Mouse (Mus musculus) neural tube, embryonic 12.5 days (tissue): ENCODE measurements around the gene Hlx. TPM values are rescaled to one million over a fixed set of nuclear protein-coding genes. Genes with fewer than 3 reads are reported as not detected.

Source experiments
- ATAC-seq: fragments of 200-750 bp; cut with Nextera tagmentation; 2 replicates; pipeline ENCODE4 v1.8.0; 2017; ENCODE audit warnings: low read depth, mild to moderate bottlenecking, moderate TSS enrichment, moderate library complexity; ENCODE audit not compliant: low FRiP score
- H3K27ac ChIP-seq: fragments of 300-500 bp; sonication (generic); 2 replicates; pipeline ENCODE4 v1.5.1; 2016
- H3K27me3 ChIP-seq: fragments of 300-500 bp; sonication (generic); replicated peaks from 2 replicates; pipeline ENCODE4 v1.6.1; 2016; ENCODE audit warnings: mild to moderate bottlenecking
- H3K36me3 ChIP-seq: fragments of 300-500 bp; sonication (generic); 2 replicates; pipeline ENCODE4 v1.6.1; 2016; ENCODE audit warnings: mild to moderate bottlenecking
- H3K4me1 ChIP-seq: fragments of 300-500 bp; sonication (generic); 2 replicates; pipeline ENCODE4 v1.6.1; 2016
- H3K4me2 ChIP-seq: fragments of 300-500 bp; sonication (generic); replicated peaks from 2 replicates; pipeline ENCODE4 v1.6.1; 2016; ENCODE audit warnings: mild to moderate bottlenecking
- H3K4me3 ChIP-seq: fragments of 300-500 bp; sonication (generic); 2 replicates; pipeline ENCODE4 v1.5.1; 2016
- H3K9ac ChIP-seq: fragments of 300-500 bp; sonication (generic); 2 replicates; pipeline ENCODE4 v1.6.1; 2016; ENCODE audit warnings: mild to moderate bottlenecking
- H3K9me3 ChIP-seq: fragments of 300-500 bp; sonication (generic); 2 replicates; pipeline ENCODE4 v1.6.1; 2016; ENCODE audit warnings: mild to moderate bottlenecking
- WGBS: fragments of 180-500 bp; shearing (Covaris S2); methylation state at CpG from one replicate; pipeline ENCODE4 v1.1.7; 2016; 5-methylcytosine and 5-hydroxymethylcytosine counted together
- polyA plus RNA-seq: library from polyadenylated mRNA; unstranded; fragments of >200 nt; fragmentation: Nextera tagmentation; extraction: Ambion mirVana; gene quantifications from 2 replicates; pipeline ENCODE4 v1.2.1, GENCODE M21; 2016

Gene Hlx
- polyA plus RNA-seq, 1 experiment from 2014 or later: 13.0 TPM

GRCm38 (mm10) chr1:184730453-184731013, 1.9 kb downstream of the Hlx start:
- WGBS: 2% methylated on average over 12 of the region's 12 CpGs

GRCm38 (mm10) chr1:184729357-184730140, 2.9 kb downstream of the Hlx start:
- no peak overlapping the region for H3K9ac ChIP-seq
- peaks cover 97% of the 10 kb centered on the region for H3K27me3 ChIP-seq
- no peak for ATAC-seq
- no peak overlapping the region for H3K4me3 ChIP-seq
- no peak overlapping the region for H3K27ac ChIP-seq
- peaks cover 28% of the 10 kb centered on the region for H3K4me1 ChIP-seq
- WGBS: under 1% methylated on average over 19 of the region's 19 CpGs
- no peaks in the 10 kb centered on the region for H3K9me3 ChIP-seq
- H3K36me3 ChIP-seq: no peaks in the 10 kb centered on the region
- H3K4me2 ChIP-seq: peak overlapping the region; percentile 6; the same call in 1 of the 2 replicates

More at GRCm38 (mm10) chr1:184730453-184731013, 1.9 kb downstream of the Hlx start:
- Histone ChIP-seq H3K27me3 (peaks cover 95% of the 10 kb centered on the region), H3K4me2 (peak overlapping the region; percentile 6), H3K9ac (0 out of 2 replicates have a peak overlapping the region, but pooled peaks have one; percentile 26), H3K9me3 (no peaks in the 10 kb centered on the region), H3K4me1 (peaks cover 28% of the 10 kb centered on the region), H3K36me3 (no peaks in the 10 kb centered on the region), H3K27ac (no peak overlapping the region), H3K4me3 (peak overlapping the region; percentile 20)
- ATAC-seq: no peak

GRCm38 (mm10) chr1:184728561-184729115, 3.8 kb downstream of the Hlx start:
- no peak overlapping the region for H3K9ac ChIP-seq
- no peaks in the 10 kb centered on the region for H3K9me3 ChIP-seq
- no peak overlapping the region for H3K27ac ChIP-seq
- H3K4me2 ChIP-seq: peak overlapping the region; percentile 60; the same call in 1 of the 2 replicates
- H3K4me1 ChIP-seq: peaks cover 28% of the 10 kb centered on the region
- H3K4me3 ChIP-seq: no peak overlapping the region
- no peak for ATAC-seq
- peaks cover 97% of the 10 kb centered on the region for H3K27me3 ChIP-seq
- WGBS: 3% methylated on average over 6 of the region's 6 CpGs
- no peaks in the 10 kb centered on the region for H3K36me3 ChIP-seq

- H3K27ac ChIP-seq: no peak overlapping the region
- peak overlapping the region; percentile 60 for H3K4me2 ChIP-seq
- 2% methylated on average over 49 of the region's 49 CpGs for WGBS
- H3K9me3 ChIP-seq: no peaks in the 10 kb centered on the region
- ATAC-seq: no peak
- H3K9ac ChIP-seq: peak overlapping the region; percentile 46
- peaks cover 21% of the 10 kb centered on the region for H3K4me1 ChIP-seq
- H3K4me3 ChIP-seq: peak overlapping the region; percentile 30
- H3K27me3 ChIP-seq: peaks cover 97% of the 10 kb centered on the region
- H3K36me3 ChIP-seq: no peaks in the 10 kb centered on the region
These were observed 4.8 kb downstream of the Hlx start for GRCm38 (mm10) chr1:184727401-184728265.

- Histone ChIP-seq H3K27ac (no peak overlapping the region), H3K4me2 (peak overlapping the region; percentile 60), H3K4me1 (peaks cover 15% of the 10 kb centered on the region), H3K27me3 (peaks cover 99% of the 10 kb centered on the region), H3K9ac (no peak overlapping the region), H3K9me3 (no peaks in the 10 kb centered on the region), H3K36me3 (no peaks in the 10 kb centered on the region), H3K4me3 (0 out of 2 replicates have a peak overlapping the region, but pooled peaks have one; percentile 30)
- WGBS: 4% methylated on average over 16 of the region's 16 CpGs
- no peak for ATAC-seq
These were observed 5.7 kb downstream of the Hlx start for GRCm38 (mm10) chr1:184726576-184727300.

GRCm38 (mm10) chr1:184725318-184725790, 7.1 kb downstream of the Hlx start:
- Histone ChIP-seq H3K4me3 (no peak overlapping the region), H3K9ac (no peak overlapping the region), H3K4me2 (no peak overlapping the region), H3K36me3 (no peaks in the 10 kb centered on the region), H3K4me1 (peaks cover 11% of the 10 kb centered on the region), H3K27ac (no peak overlapping the region), H3K9me3 (no peaks in the 10 kb centered on the region), H3K27me3 (peaks cover 99% of the 10 kb centered on the region)
- no peak for ATAC-seq
- WGBS: 1% methylated on average over 11 of the region's 11 CpGs

- Histone ChIP-seq H3K4me1 (peaks cover 11% of the 10 kb centered on the region), H3K27ac (no peak overlapping the region), H3K9me3 (no peaks in the 10 kb centered on the region), H3K4me2 (no peak overlapping the region), H3K4me3 (no peak overlapping the region), H3K27me3 (peaks cover 99% of the 10 kb centered on the region), H3K36me3 (no peaks in the 10 kb centered on the region), H3K9ac (no peak overlapping the region)
- ATAC-seq: no peak
- WGBS: under 1% methylated on average over 23 of the region's 23 CpGs
These were observed 7.7 kb downstream of the Hlx start for GRCm38 (mm10) chr1:184724551-184725317.

- 7% methylated on average over 3 of the region's 3 CpGs for WGBS
These were observed 8.5 kb downstream of the Hlx start for GRCm38 (mm10) chr1:184723899-184724298.

GRCm38 (mm10) chr1:184721121-184721520, 11.3 kb downstream of the Hlx start:
- Histone ChIP-seq H3K27ac (no peak overlapping the region), H3K4me1 (0 out of 2 replicates have a peak, but pooled peaks cover 5% of the 10 kb centered on the region), H3K27me3 (peaks cover 100% of the 10 kb centered on the region), H3K4me3 (no peak overlapping the region), H3K36me3 (no peaks in the 10 kb centered on the region), H3K9me3 (no peaks in the 10 kb centered on the region), H3K4me2 (no peak overlapping the region), H3K9ac (no peak overlapping the region)
- ATAC-seq: no peak
- WGBS: 1% methylated on average over 9 of the region's 9 CpGs

More at GRCm38 (mm10) chr1:184723899-184724298, 8.5 kb downstream of the Hlx start:
- no peak overlapping the region for H3K27ac ChIP-seq
- peaks cover 11% of the 10 kb centered on the region for H3K4me1 ChIP-seq
- H3K4me2 ChIP-seq: no peak overlapping the region
- H3K4me3 ChIP-seq: no peak overlapping the region
- no peak overlapping the region for H3K9ac ChIP-seq
- peaks cover 100% of the 10 kb centered on the region for H3K27me3 ChIP-seq
- H3K9me3 ChIP-seq: no peaks in the 10 kb centered on the region
- no peak for ATAC-seq
- no peaks in the 10 kb centered on the region for H3K36me3 ChIP-seq

GRCm38 (mm10) chr1:184720162-184721025, 12.0 kb downstream of the Hlx start:
- peaks cover 100% of the 10 kb centered on the region for H3K27me3 ChIP-seq
- H3K4me1 ChIP-seq: 0 out of 2 replicates have a peak, but pooled peaks cover 5% of the 10 kb centered on the region
- WGBS: under 1% methylated on average over 26 of the region's 26 CpGs
- no peaks in the 10 kb centered on the region for H3K9me3 ChIP-seq
- H3K27ac ChIP-seq: no peak overlapping the region
- no peaks in the 10 kb centered on the region for H3K36me3 ChIP-seq
- H3K9ac ChIP-seq: no peak overlapping the region
- H3K4me3 ChIP-seq: no peak overlapping the region
- no peak overlapping the region for H3K4me2 ChIP-seq
- no peak for ATAC-seq
